Mouse (Mus musculus) 3T3-L1 (cell line): ENCODE measurements at regions not wholly inside any gene's neighbourhood (a gene's known extent, or its start where the extent isn't known, plus 50 kb on each side); places are given as distances from the start of the nearest gene placed in this dataset.
A peak's percentile ranks its signal among the peaks of the same experiment; 100 is the strongest.

Experiments used
- DNase-seq: peaks from one replicate; pipeline ENCODE4 v3.0.0-alpha.2; 2015; ENCODE audit warnings: low read depth, low spot score

DNA sequence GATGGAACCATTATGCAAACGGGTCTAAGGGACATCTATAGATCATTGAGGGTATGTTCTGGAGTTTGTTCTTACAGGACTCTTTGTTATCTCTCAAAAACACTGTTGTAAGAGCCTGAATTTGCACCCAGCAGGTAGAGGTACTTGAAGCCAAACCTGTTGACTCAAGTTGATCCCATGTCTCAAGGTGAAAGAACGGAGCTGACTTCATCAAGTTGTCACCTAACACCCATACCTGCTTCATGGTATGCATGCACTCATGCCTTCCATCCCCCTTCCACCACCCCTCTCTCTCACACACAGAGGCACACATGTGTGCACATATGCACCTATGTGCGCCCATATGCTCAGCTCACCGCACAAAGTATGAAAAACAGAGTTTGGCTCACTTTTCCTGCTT is 189.0 kb downstream of the Ttll7 start:
- no peak for DNase-seq

- no peak for DNase-seq
Measured at GRCm38 (mm10) chr3:147042911-147043310, 190.7 kb downstream of the Ttll7 start.

- DNase-seq = peak; percentile 15
Measured at GRCm38 (mm10) chr3:147046634-147047033, 194.5 kb downstream of the Ttll7 start.

- DNase-seq = peak; percentile 26
Measured at GRCm38 (mm10) chr3:147054157-147054838, 202.1 kb downstream of the Ttll7 start.

- no peak for DNase-seq
Measured at GRCm38 (mm10) chr3:147057874-147058273, 205.7 kb downstream of the Ttll7 start.

DNA sequence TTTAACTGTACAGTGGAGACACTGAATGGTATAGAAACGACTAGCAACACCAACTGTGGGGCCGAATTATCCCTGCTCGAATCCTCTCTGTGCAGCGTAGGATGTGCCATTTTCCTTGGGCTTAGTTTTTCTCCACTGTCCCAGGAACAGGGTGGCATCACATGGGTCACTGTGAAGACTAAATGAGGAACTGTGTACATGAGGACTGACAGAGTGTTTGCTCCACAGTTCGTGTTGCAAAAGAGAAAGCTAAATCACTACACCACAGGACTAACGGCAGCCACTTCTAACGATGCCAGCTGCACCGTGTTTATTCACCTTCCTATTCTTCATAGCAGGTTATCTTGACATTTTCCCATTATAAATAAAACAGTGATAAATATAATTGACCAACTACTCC is 208.5 kb downstream of the Ttll7 start:
- DNase-seq = no peak

GRCm38 (mm10) chr3:147062451-147062850 is 210.3 kb downstream of the Ttll7 start:
- DNase-seq = no peak

DNA sequence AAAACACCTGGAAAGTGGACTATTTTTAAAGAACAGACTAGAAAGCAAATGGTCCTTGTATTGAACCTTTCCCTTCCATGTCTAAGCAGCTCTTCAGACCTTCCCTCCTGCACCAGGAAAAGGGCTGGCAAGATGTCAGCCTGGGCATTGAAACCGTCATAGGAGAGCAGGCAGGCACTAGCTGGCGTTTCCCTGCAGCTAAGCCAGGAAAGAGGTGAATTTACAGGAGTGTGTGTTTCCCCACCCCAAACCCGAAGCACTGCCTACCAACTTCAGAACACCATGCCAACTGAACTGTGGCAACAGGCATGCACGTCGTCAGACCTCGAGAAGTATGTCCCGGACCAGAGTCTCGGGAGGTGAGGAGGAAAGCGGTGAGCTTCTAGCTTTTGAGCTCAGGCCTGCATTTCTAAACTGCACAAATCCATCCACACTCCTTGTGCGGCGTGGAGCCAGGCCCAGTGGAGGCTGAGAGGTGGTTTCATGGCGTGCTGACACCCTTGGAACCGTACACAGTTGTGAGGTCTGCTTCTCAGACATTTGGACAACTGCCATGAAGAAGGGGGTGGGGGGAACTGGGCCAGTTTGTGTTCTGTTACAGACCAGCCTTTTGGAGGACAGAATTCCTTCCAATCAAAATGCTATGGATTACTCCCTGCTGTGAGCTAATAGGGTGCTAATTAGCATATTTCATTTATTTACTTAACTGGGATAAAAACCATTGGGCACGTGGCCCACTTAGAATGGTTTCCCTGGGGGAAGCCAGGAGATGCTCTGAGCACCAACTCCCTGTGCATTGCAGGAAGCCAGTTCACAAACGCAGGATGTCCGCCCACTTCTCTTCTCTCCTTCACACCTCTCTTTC is 211.6 kb downstream of the Ttll7 start:
- no peak for DNase-seq

GRCm38 (mm10) chr3:147064443-147064868 is 212.3 kb downstream of the Ttll7 start:
- no peak for DNase-seq

DNA sequence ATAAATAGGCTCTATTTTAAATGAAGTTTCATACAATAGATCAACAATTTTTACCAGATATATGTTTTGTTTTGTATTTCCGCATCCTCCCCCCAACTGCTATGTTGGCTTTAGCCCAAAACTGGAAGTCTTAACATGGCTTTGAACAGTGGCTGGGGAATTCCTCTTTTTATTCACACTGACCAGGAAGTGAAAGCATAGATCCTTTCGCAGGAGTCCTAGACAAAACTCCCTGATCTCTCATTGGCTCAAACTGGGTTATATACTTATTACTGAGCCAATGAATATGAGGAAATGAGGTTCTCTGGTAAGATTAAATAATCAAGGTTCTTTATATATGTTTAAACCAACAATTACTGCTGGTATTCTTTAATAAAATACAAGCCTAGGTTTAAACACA is 218.8 kb downstream of the Ttll7 start:
- no peak for DNase-seq

DNA sequence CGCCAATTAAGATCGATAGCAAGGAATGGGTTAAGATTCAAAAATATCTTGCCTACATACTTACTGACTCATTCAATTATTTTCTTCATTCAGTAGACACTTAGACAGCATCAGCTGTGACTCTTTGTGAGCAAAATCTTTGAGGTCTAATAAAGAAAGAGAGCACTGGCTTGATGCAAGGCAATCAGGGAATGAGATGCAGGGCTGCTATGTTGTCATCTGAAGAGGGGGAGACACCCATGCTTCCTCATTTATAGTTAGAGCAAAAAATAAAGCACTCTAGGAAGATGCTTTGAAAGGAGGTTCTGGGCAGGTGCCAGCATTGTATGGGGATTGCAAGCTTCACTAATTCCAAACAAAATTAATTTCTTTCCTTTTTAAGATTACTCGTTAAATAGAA is 228.0 kb downstream of the Ttll7 start:
- DNase-seq = no peak

DNA sequence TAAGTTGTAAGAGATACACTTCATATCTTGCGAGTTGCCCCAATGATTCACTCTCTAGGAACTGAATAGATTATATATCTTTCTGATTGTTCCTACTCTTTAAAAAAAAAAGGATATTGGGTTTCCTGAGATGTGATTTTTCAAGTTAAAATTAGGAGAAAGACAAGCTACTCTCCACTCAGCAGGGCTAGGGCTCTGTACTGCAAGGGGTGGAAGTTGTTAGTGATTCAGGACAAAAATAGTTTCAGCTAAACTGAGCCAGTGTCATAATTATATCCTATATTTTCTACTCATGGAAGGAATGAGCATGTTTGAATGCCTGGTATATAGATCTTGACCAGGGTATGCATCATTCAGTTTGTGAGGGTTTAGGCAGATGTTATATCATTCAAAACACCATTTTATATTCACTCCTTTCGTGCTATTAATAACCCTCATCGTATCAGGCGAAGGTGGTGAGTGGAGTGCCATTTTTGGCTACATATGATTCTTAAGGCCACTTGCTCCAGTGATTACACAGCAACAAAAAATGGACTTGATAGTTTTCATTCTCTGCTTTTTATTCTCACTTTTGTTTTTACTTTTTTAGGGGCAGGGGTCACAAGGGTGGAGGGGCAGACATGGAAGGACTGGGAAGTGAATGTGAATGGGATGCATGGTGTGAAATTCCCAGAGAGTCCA is 228.7 kb downstream of the Ttll7 start:
- no peak for DNase-seq

GRCm38 (mm10) chr3:147081763-147082162 is 229.6 kb downstream of the Ttll7 start:
- no peak for DNase-seq

GRCm38 (mm10) chr3:147082255-147082943 is 230.2 kb downstream of the Ttll7 start:
- DNase-seq = no peak

- no peak for DNase-seq
Measured at GRCm38 (mm10) chr3:147083374-147083773, 231.2 kb downstream of the Ttll7 start.

DNA sequence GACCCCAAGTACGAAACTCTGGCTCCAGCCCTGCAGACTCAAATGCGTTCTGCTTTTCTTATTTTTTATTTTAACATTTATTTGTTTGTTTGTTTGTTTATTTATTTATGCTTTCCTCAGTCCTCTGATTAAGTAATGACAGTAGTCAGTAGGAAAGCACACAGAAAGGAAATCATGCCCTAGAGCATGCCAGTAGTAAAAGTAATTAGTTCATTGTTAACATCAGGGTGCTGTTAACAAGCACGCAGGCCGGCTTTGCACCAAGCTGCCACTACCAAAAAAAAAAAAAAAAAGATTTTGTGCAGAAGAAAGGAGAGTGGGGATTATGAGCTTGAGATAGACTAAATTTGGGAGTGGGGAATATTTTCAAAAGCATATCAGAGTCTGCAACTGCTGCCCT is 231.7 kb downstream of the Ttll7 start:
- no peak for DNase-seq

- no peak for DNase-seq
Measured at GRCm38 (mm10) chr3:147084624-147085189, 232.5 kb downstream of the Ttll7 start.

- DNase-seq = no peak
Measured at GRCm38 (mm10) chr3:147088171-147088570, 236.0 kb downstream of the Ttll7 start.

DNA sequence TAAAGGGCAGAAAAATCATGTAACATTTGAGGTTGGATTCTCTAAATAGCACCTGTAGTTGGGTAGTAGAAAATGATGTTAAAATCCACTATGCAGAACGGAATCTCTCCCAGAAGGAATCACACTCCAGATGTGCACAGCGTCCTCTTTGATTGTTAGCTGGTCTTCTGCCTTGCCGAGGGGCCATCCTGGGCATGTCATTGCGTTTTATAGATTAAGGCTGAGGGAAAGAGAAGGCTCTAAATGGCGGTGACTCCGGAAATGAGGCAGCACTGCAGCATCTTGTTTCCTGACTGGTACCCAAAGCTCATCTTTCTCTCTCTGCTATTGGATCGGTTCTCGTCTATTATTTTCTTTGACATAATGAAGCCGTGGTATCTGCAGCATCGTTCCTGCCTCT is 237.5 kb downstream of the Ttll7 start:
- no peak for DNase-seq

DNA sequence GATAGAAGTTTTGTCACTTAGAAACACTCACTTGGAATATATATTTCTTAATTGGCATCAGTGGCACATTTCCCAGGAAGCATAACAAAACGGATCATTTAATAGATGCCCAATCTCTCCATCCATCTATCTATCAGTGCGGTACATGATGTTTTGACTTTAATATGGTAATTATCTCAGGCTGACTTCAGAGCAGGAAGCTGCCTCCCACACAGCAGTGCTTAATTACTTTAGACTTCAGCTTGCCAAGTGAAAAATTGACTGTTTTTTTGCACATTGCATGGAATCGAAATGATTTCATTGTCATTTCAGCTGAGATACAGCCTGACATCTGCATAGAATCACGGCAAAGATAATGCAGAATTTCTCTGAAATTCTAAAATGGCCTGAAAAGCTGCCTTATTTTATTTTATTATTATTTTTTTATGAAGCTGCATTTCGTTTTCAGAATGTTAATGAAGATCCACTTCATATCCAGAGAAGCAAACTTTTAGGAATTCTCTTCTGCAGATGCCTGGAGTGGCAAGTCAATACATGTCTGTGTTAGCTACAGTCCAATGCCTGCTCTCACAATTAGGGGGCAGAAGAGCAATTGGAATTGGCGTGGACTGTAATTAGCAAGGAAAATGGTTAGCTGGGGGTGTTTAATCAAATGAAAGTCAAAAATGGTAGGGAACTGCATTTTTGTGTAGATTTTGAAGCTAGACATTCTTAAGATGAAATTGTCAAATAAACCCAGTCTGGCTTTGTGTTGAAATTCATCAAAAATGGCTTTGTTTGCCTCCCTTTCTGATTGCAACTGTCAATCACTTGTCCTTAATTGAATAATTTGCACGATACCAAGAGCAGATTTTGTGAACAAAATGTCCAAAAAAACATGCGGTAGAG is 240.3 kb downstream of the Ttll7 start:
- no peak for DNase-seq

GRCm38 (mm10) chr3:147093076-147093380 is 240.9 kb downstream of the Ttll7 start:
- no peak for DNase-seq
